Mouse (Mus musculus) mesoderm, embryonic 11.5 days (tissue): ENCODE results near the gene Kcnj4.

Experiments
- DNase-seq: peaks from one replicate; pipeline ENCODE4 v3.0.0-alpha.2; 2012; ENCODE audit warnings: low read depth, low spot score

The Kcnj4 gene

GRCm38 (mm10) chr15:79455106-79455810, 49.8 kb downstream of the Kcnj4 start, which contains the start of gene Csnk1e:
TSS of gene Csnk1e (minus strand) at chr15:79455566.
- DNase-seq = peak; percentile 58

- no peak for DNase-seq
These were observed 51.2 kb downstream of the Kcnj4 start for GRCm38 (mm10) chr15:79453831-79454230.

GRCm38 (mm10) chr15:79448041-79448440, 57.0 kb downstream of the Kcnj4 start:
- no peak for DNase-seq

- DNase-seq = no peak
These were observed 59.0 kb downstream of the Kcnj4 start for GRCm38 (mm10) chr15:79445786-79446654.

- DNase-seq = no peak
These were observed 61.1 kb downstream of the Kcnj4 start for GRCm38 (mm10) chr15:79443856-79444410.

- no peak for DNase-seq
These were observed 62.0 kb downstream of the Kcnj4 start for GRCm38 (mm10) chr15:79442961-79443518.

GRCm38 (mm10) chr15:79442257-79442611, 62.8 kb downstream of the Kcnj4 start:
- DNase-seq = no peak

- DNase-seq = peak; percentile 71
These were observed 63.4 kb downstream of the Kcnj4 start for GRCm38 (mm10) chr15:79441331-79442256.

- DNase-seq = no peak
These were observed 64.2 kb downstream of the Kcnj4 start for GRCm38 (mm10) chr15:79440651-79441330.

- no peak for DNase-seq
These were observed 64.8 kb downstream of the Kcnj4 start for GRCm38 (mm10) chr15:79440223-79440622.

GRCm38 (mm10) chr15:79439386-79439785, 65.7 kb downstream of the Kcnj4 start:
- no peak for DNase-seq

- DNase-seq = no peak
These were observed 66.2 kb downstream of the Kcnj4 start for GRCm38 (mm10) chr15:79438816-79439215.

GRCm38 (mm10) chr15:79438209-79438810, 66.7 kb downstream of the Kcnj4 start:
- DNase-seq = no peak

- DNase-seq = no peak
These were observed 67.4 kb downstream of the Kcnj4 start for GRCm38 (mm10) chr15:79437541-79438208.

GRCm38 (mm10) chr15:79436481-79436921, 68.5 kb downstream of the Kcnj4 start:
- no peak for DNase-seq

- DNase-seq = no peak
These were observed 69.8 kb downstream of the Kcnj4 start for GRCm38 (mm10) chr15:79435191-79435671.
